Mouse (Mus musculus): ENCODE measurements around the gene Fnbp1. TPM values are rescaled to one million over a fixed set of nuclear protein-coding genes. Genes with fewer than 3 reads are reported as not detected.
"Not testable (repeated sequence)": the region's sequence is repeated elsewhere in the genome, so short reads cannot be mapped to it uniquely, and the experiment has no call there.

The Fnbp1 gene
- polyA plus RNA-seq, 1 experiment from 2014 or later, result 35.8 TPM

- no peaks in the 10 kb centered on the region for H3K27me3 ChIP-seq (replicated peaks; ENCODE audit: control insufficient read depth, insufficient read depth, low read length)
These were observed 30.7 kb upstream of the Fnbp1 start for GRCm38 (mm10) chr2:31172536-31172935.

DNA sequence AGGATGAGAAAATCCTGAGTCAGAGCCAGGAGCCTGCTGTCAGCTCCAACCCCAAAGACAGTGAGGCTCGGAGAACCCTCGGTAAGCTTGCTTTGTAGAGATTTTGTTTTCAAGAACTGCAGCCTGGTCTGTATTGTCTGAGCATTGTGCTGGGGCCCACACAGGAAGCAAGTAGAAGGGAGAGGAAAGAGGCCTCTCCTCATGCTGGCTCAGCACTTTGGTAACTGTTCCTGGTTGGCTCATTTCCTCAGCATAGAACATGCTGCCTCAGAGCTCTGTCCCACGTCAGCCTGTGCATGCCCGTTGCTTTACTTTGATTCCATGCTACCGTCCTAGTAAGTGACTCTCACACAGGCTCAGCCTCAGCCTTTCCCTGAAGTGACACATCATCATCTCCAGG, 30.2 kb upstream of the Fnbp1 start:
- WGBS, result 78% methylated on average over 5 of the region's 5 CpGs
- Histone ChIP-seq H3K4me3 (ENCODE audit: low read length) (no peak overlapping the region), H3K4me1 (ENCODE audit: control insufficient read depth, insufficient read depth, low read depth, low read length) (no peaks in the 10 kb centered on the region), H3K4me2 (ENCODE audit: low read length) (no peak overlapping the region), H3K27me3 (replicated peaks; ENCODE audit: control insufficient read depth, insufficient read depth, low read length) (no peaks in the 10 kb centered on the region), H3K27ac (ENCODE audit: low read depth, low read length) (peak overlapping the region; percentile 6; the same call in 1 of the 2 replicates), H3K36me3 (ENCODE audit: control insufficient read depth, insufficient read depth, low read length) (peaks cover 62% of the 10 kb centered on the region), H3K9me3 (ENCODE audit: control insufficient read depth, low read length) (no peaks in the 10 kb centered on the region), H3K9ac (ENCODE audit: low read depth, low read length) (no peak overlapping the region)
- ATAC-seq, result no peak

More at GRCm38 (mm10) chr2:31172536-31172935, 30.7 kb upstream of the Fnbp1 start:
- Histone ChIP-seq H3K9ac (ENCODE audit: low read depth, low read length) (no peak overlapping the region), H3K36me3 (ENCODE audit: control insufficient read depth, insufficient read depth, low read length) (peaks cover 67% of the 10 kb centered on the region), H3K27ac (ENCODE audit: low read depth, low read length) (no peak overlapping the region), H3K4me1 (ENCODE audit: control insufficient read depth, insufficient read depth, low read depth, low read length) (no peaks in the 10 kb centered on the region), H3K4me3 (ENCODE audit: low read length) (no peak overlapping the region), H3K4me2 (ENCODE audit: low read length) (no peak overlapping the region), H3K9me3 (ENCODE audit: control insufficient read depth, low read length) (no peaks in the 10 kb centered on the region)
- 87% methylated on average over 5 of the region's 5 CpGs for WGBS
- no peak for ATAC-seq

GRCm38 (mm10) chr2:31170164-31170563, 28.4 kb upstream of the Fnbp1 start:
- Histone ChIP-seq H3K36me3 (ENCODE audit: control insufficient read depth, insufficient read depth, low read length) (peaks cover 49% of the 10 kb centered on the region), H3K4me2 (ENCODE audit: low read length) (no peak overlapping the region), H3K4me3 (ENCODE audit: low read length) (no peak overlapping the region), H3K9me3 (ENCODE audit: control insufficient read depth, low read length) (no peaks in the 10 kb centered on the region), H3K27me3 (replicated peaks; ENCODE audit: control insufficient read depth, insufficient read depth, low read length) (no peaks in the 10 kb centered on the region), H3K9ac (ENCODE audit: low read depth, low read length) (no peak overlapping the region), H3K4me1 (ENCODE audit: control insufficient read depth, insufficient read depth, low read depth, low read length) (no peaks in the 10 kb centered on the region; the same call in 1 of the 2 replicates), H3K27ac (ENCODE audit: low read depth, low read length) (no peak overlapping the region)
- ATAC-seq, result no peak
- 94% methylated on average over 6 of the region's 6 CpGs for WGBS

- Histone ChIP-seq H3K4me3 (ENCODE audit: low read length) (no peak overlapping the region), H3K4me1 (ENCODE audit: control insufficient read depth, insufficient read depth, low read depth, low read length) (peaks cover 1% of the 10 kb centered on the region), H3K27ac (ENCODE audit: low read depth, low read length) (no peak overlapping the region), H3K4me2 (ENCODE audit: low read length) (no peak overlapping the region), H3K9me3 (ENCODE audit: control insufficient read depth, low read length) (no peaks in the 10 kb centered on the region), H3K36me3 (ENCODE audit: control insufficient read depth, insufficient read depth, low read length) (peaks cover 42% of the 10 kb centered on the region), H3K27me3 (replicated peaks; ENCODE audit: control insufficient read depth, insufficient read depth, low read length) (no peaks in the 10 kb centered on the region), H3K9ac (ENCODE audit: low read depth, low read length) (no peak overlapping the region)
- WGBS, result 81% methylated on average over 10 of the region's 10 CpGs
- ATAC-seq, result no peak
These were observed 27.2 kb upstream of the Fnbp1 start for GRCm38 (mm10) chr2:31169001-31169400.

DNA sequence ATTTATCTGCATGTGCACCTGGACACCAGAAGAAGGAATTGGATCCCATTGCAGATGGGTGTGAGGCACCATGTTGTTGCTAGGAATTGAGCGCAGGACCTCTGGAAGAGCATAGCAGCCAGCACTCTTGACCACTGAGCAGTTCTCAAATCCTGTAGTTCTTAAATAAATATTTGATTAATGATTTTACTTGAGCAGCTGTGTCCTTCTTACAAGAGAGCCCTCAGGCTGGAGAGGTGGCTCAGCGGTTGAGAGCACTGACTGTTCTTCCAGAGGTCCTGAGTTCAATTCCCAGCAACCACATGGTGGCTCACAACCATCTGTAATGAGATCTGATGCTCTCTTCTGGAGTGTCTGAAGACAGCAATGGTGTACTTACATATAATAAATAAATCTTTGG, 25.8 kb upstream of the Fnbp1 start:
- not testable (repeated sequence) for H3K9ac ChIP-seq (ENCODE audit: low read depth, low read length); ATAC-seq

DNA sequence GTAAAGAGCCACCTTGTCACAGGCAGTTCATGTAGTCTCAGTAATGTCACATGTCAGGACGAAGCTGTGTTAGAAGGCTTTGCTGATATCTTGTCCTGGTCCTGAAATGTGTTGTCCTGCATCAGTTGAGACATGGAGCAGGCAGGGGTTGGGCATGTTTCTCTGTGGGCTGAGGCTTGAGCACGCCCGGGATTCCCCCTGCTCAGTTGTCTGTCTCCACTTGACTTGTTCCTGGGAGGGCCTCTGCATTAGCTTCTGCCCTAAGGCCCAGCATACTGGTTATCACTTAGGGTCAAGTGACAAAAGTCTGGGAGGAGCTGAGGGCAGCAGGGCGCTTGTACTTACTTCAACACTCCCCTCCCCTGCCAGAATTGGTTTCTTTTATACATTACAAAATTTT, 23.7 kb upstream of the Fnbp1 start:
- no peak overlapping the region for H3K27ac ChIP-seq (ENCODE audit: low read depth, low read length)
- H3K4me2 ChIP-seq (ENCODE audit: low read length), result no peak overlapping the region
- peaks cover 3% of the 10 kb centered on the region for H3K4me1 ChIP-seq (ENCODE audit: control insufficient read depth, insufficient read depth, low read depth, low read length)
- H3K27me3 ChIP-seq (replicated peaks; ENCODE audit: control insufficient read depth, insufficient read depth, low read length), result no peaks in the 10 kb centered on the region
- no peaks in the 10 kb centered on the region for H3K9me3 ChIP-seq (ENCODE audit: control insufficient read depth, low read length)
- no peak overlapping the region for H3K9ac ChIP-seq (ENCODE audit: low read depth, low read length)
- peaks cover 19% of the 10 kb centered on the region for H3K36me3 ChIP-seq (ENCODE audit: control insufficient read depth, insufficient read depth, low read length)
- no peak for ATAC-seq
- 77% methylated on average over 4 of the region's 4 CpGs for WGBS
- H3K4me3 ChIP-seq (ENCODE audit: low read length), result no peak overlapping the region

More for the DNA sequence above, 25.8 kb upstream of the Fnbp1 start:
- H3K36me3 ChIP-seq (ENCODE audit: control insufficient read depth, insufficient read depth, low read length), result peaks cover 32% of the 10 kb centered on the region
- not testable (repeated sequence) for H3K4me3 ChIP-seq (ENCODE audit: low read length); H3K9me3 ChIP-seq (ENCODE audit: control insufficient read depth, low read length); H3K27me3 ChIP-seq (replicated peaks; ENCODE audit: control insufficient read depth, insufficient read depth, low read length); H3K27ac ChIP-seq (ENCODE audit: low read depth, low read length); H3K4me2 ChIP-seq (ENCODE audit: low read length); H3K4me1 ChIP-seq (ENCODE audit: control insufficient read depth, insufficient read depth, low read depth, low read length)
- 88% methylated on average over 2 of the region's 2 CpGs for WGBS

DNA sequence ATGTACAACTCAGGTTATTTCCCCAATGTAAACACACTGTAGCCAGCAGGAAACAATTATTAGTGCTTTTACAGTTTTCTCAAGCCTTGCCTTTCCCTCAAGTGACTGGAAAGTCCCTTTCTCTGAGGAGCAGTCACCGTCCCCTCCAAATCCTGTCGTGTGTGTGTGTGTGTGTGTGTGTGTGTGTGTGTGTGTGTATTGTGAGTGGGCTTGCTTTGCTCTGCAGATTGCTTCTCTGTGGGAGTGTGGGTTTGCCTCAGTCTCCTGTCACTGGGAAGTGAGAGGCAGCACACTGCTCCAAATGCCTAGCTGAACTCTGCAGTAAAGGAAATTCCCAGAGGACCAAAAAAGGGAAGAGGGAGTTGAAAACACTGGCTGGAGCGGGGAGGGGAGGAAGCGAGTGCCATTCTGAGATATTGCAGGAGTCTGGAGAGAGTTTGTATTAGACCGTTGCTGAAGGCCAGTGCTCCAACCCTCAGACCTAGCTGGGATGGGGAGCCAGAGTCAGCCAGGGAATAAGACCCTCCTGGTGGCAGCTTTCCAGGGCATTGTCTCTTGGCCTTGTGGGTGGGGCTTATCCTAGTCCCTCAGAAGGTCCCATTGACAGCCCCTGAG, 23.1 kb upstream of the Fnbp1 start:
- Histone ChIP-seq H3K4me3 (ENCODE audit: low read length) (no peak overlapping the region), H3K27ac (ENCODE audit: low read depth, low read length) (no peak overlapping the region), H3K27me3 (replicated peaks; ENCODE audit: control insufficient read depth, insufficient read depth, low read length) (no peaks in the 10 kb centered on the region), H3K4me2 (ENCODE audit: low read length) (no peak overlapping the region), H3K36me3 (ENCODE audit: control insufficient read depth, insufficient read depth, low read length) (peaks cover 13% of the 10 kb centered on the region), H3K9ac (ENCODE audit: low read depth, low read length) (no peak overlapping the region), H3K9me3 (ENCODE audit: control insufficient read depth, low read length) (no peaks in the 10 kb centered on the region), H3K4me1 (ENCODE audit: control insufficient read depth, insufficient read depth, low read depth, low read length) (peaks cover 3% of the 10 kb centered on the region)
- no peak for ATAC-seq
- 46% methylated on average over 5 of the region's 5 CpGs for WGBS

GRCm38 (mm10) chr2:31163361-31164118, 21.7 kb upstream of the Fnbp1 start:
- Histone ChIP-seq H3K4me1 (ENCODE audit: control insufficient read depth, insufficient read depth, low read depth, low read length) (peaks cover 3% of the 10 kb centered on the region), H3K36me3 (ENCODE audit: control insufficient read depth, insufficient read depth, low read length) (peaks cover 6% of the 10 kb centered on the region), H3K27ac (ENCODE audit: low read depth, low read length) (no peak overlapping the region), H3K4me3 (ENCODE audit: low read length) (no peak overlapping the region), H3K4me2 (ENCODE audit: low read length) (no peak overlapping the region), H3K9ac (ENCODE audit: low read depth, low read length) (no peak overlapping the region; the same call in 1 of the 2 replicates), H3K27me3 (replicated peaks; ENCODE audit: control insufficient read depth, insufficient read depth, low read length) (no peaks in the 10 kb centered on the region), H3K9me3 (ENCODE audit: control insufficient read depth, low read length) (no peaks in the 10 kb centered on the region)
- WGBS, result 85% methylated on average over 11 of the region's 11 CpGs
- ATAC-seq, result no peak

- H3K9me3 ChIP-seq (ENCODE audit: control insufficient read depth, low read length), result no peaks in the 10 kb centered on the region
- H3K27me3 ChIP-seq (replicated peaks; ENCODE audit: control insufficient read depth, insufficient read depth, low read length), result no peaks in the 10 kb centered on the region
- no peak overlapping the region for H3K4me3 ChIP-seq (ENCODE audit: low read length)
- 85% methylated on average over 4 of the region's 4 CpGs for WGBS
- H3K9ac ChIP-seq (ENCODE audit: low read depth, low read length), result no peak overlapping the region
- peaks cover 3% of the 10 kb centered on the region for H3K4me1 ChIP-seq (ENCODE audit: control insufficient read depth, insufficient read depth, low read depth, low read length)
- H3K36me3 ChIP-seq (ENCODE audit: control insufficient read depth, insufficient read depth, low read length), result no peaks in the 10 kb centered on the region
- no peak overlapping the region for H3K27ac ChIP-seq (ENCODE audit: low read depth, low read length)
- ATAC-seq, result no peak
- no peak overlapping the region for H3K4me2 ChIP-seq (ENCODE audit: low read length)
These were observed 19.8 kb upstream of the Fnbp1 start for GRCm38 (mm10) chr2:31161620-31162019.
